Mouse (Mus musculus) T-helper 17 cell (primary cell): ENCODE data around the gene Iqcf5.

Experiments
- in situ Hi-C, 2 experiments: fragments of 300-600 bp; cut with MboI, MseI; formaldehyde crosslinking; loops; 1 replicate in 1 of 2; 2 replicates in 1 of 2; pipeline ENCODE4 v1.15.1; 2025; ENCODE audit warnings: high pct_unique_total_duplicates in 2 of 2

The Iqcf5 gene

GRCm38 (mm10) chr9:106480541-106480940, 33.8 kb upstream of the Iqcf5 start:
- in situ Hi-C loops, result loop anchor here in 1 of 2 experiments (10.0 kb wide), 1 partner anchor 836 kb away; the partner anchor contains the start of gene Pik3r4

GRCm38 (mm10) chr9:106481075-106481474, 33.3 kb upstream of the Iqcf5 start:
- in situ Hi-C loops, result loop anchor here in 1 of 2 experiments (10.0 kb wide), 1 partner anchor 836 kb away; the partner anchor contains the start of gene Pik3r4

DNA sequence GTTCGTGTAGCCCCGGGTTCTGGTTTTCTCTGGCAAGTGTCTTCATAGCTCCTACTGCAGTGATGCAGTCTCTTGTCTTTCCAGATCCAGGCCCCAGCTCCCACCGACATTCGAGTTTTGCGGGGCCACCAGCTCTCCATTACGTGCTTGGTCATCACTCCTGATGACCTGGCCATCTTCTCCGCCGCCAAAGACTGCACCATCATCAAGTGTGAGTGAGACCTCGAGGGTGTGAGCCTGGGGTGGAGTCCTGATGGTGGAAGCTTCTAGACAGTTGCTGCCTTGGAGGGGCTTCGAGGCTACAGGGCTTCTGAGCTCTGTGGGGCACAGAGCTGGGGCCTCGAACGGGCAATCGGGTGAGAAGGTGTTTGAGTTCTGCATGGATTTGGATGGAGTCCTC, 32.7 kb upstream of the Iqcf5 start:
- in situ Hi-C loops, result loop anchor here in 1 of 2 experiments (10.0 kb wide), 1 partner anchor 837 kb away; the partner anchor contains the start of gene Pik3r4

DNA sequence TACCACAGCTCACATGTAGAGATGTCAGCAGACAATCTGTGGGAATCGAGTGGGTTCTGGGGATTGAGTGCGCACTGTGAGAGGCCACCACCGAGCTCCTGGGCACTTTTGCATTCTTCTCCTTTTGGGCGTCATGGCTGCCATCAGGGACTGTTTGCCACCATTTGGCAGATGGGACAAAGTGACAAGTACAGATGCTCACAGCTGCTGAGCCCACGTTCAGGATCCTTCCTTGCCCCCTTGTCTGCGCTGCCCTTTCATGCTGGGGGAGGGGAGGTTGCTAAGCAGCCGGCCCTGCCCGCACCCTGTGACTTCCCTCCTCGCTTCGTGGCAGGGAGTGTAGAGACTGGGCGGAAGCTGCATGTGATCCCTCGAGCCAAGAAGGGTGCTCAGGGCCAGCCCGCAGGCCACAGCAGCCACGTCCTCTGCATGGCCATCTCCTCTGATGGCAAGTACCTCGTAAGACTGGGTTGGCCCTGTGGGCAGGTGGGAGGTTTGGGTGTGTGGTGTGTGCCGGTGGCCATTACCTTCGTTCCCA, 31.7 kb upstream of the Iqcf5 start:
- in situ Hi-C loops, result loop anchor here in 1 of 2 experiments (10.0 kb wide), 1 partner anchor 838 kb away; the partner anchor contains the start of gene Pik3r4

DNA sequence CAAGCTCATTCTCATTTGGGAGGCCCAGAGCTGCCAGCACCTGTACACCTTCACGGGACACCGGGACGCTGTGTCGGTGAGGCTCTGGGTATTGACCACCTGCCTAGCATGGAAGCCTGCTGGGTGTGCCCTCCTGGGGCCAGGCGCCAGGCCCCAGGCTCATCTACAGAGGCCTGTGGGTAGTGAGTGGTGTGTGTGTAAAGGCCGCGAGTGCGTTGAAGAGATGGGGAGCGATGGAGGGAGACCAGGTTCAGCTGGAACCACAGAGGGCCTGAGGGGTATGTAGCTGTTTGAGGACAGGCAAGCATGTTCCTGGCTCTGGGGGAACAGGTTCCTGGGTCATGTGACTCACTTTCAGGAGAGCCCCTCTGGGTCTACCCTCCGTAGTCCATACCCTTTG, 31.2 kb upstream of the Iqcf5 start:
- in situ Hi-C loops, result loop anchor here in 1 of 2 experiments (10.0 kb wide), 1 partner anchor 838 kb away; the partner anchor contains the start of gene Pik3r4

- in situ Hi-C loops, result loop anchor here in 1 of 2 experiments (10.0 kb wide), 1 partner anchor 839 kb away; the partner anchor contains the start of gene Pik3r4
Observed at GRCm38 (mm10) chr9:106483606-106484005, 30.8 kb upstream of the Iqcf5 start.

GRCm38 (mm10) chr9:106485076-106485475, 29.3 kb upstream of the Iqcf5 start:
- in situ Hi-C loops, result loop anchor here in 1 of 2 experiments (10.0 kb wide), 1 partner anchor 840 kb away; the partner anchor contains the start of gene Pik3r4

DNA sequence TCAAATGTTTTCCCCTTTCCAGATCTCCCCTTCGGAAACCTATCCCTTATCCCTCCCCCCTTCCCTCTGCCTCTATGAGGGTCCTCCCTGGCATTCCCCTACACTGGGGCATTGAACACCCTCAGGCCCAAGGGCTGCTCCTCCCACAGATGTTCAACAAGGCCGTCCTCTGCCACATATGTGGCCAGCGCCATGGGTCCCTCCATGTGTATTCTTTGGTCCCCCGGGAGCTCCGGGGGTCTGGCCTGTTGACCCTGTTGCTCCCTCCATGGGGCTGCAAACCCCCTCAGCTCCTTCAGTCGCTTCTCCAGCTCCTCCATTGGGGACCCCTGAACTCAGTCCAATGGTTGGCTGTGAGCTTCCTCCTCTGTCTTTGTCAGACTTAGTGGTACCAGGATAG, 26.8 kb upstream of the Iqcf5 start:
- in situ Hi-C loops, result loop anchor here in 1 of 2 experiments (10.0 kb wide), 1 partner anchor 843 kb away; the partner anchor contains the start of gene Pik3r4

GRCm38 (mm10) chr9:106499667-106500066, 14.7 kb upstream of the Iqcf5 start, which contains the start of gene Iqcf1:
Gene Iqcf1, plus strand, starts transcription at chr9:106499967.
- in situ Hi-C loops, result loop anchor here in 1 of 2 experiments (10.0 kb wide), 1 partner anchor 1055 kb away; no protein-coding TSS in a partner anchor

- in situ Hi-C loops, result loop anchor here in 1 of 2 experiments (10.0 kb wide), 1 partner anchor 1057 kb away; no protein-coding TSS in a partner anchor
Observed at GRCm38 (mm10) chr9:106501846-106502245, 12.5 kb upstream of the Iqcf5 start.

GRCm38 (mm10) chr9:106504246-106504645, 10.1 kb upstream of the Iqcf5 start:
- in situ Hi-C loops, result loop anchor here in 1 of 2 experiments (10.0 kb wide), 1 partner anchor 1059 kb away; no protein-coding TSS in a partner anchor

DNA sequence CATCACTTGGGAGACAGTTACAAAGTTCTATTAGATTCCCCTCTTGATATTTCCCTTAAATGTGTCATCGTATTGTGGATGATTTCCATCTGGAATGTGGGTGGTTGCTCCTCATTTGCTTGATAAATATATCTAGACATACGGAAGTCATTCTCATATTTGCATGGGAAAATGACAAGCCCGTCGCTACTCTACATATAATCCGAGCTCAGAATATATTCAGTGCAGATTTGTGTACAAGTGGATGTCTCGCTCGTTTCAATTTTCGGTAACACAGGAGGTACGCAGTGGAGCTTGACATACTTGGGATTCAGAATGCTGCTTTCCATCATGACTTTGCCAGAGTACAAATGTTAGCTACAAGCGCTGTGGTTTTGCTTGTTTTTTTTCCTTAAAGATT, 5.0 kb upstream of the Iqcf5 start:
- in situ Hi-C loops, result loop anchor here in 1 of 2 experiments (10.0 kb wide), 1 partner anchor 1065 kb away; no protein-coding TSS in a partner anchor

DNA sequence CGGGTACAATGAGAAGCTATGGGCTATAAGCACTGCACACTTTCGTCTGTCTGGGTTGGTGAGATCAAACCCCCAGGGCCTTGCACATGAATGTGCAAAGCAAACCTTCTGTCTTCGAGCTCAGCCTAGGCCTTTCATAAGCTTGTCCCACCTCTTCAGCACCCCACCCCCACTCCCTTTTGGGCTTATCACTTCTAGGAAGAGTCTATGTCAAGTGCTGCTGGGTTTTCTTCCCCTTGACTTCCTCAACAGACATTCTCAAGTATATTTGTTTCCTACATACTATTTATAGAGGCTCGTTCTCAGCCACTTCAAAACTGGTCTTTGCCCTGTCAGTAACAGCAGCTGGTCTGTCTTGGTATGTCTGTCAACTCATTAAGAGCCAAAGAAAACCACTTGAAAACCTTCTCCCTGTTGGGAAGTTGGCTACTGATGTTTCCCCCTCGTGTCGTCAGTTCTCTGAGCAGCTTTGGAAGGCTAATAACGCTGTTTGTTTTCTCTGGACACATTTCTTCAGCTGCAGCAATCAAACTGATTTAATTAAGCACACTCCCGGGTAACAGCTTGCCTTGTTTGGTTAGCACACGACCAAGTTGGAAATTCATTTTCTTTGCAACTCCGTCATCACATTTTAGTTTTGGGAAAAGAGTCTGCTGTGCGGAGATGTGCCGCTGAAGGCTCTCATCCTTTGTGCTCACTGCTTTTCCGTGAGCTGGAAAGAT, 1.5 kb upstream of the Iqcf5 start:
- in situ Hi-C loops, result no loop called here

DNA sequence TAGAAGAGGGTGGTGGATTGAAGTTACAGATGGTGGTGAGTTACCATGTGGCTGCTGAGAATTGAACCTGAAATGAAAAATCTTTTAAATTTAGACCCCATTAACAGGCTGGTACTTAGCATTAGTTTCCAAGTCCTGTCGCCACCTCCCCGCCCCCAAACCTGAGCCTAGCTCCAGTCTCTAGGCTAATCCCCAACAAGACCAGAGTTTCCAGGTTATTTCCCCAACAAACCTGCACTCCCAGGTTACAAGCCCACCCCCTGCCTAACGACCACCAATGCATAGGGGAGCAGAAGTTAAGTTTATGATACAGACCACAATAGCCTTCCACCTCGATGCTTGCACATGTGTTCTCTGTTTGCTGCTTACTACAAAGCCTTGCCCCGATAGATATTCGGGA, 807 bp upstream of the Iqcf5 start:
- in situ Hi-C loops, result no loop called here

- in situ Hi-C loops, result no loop called here
Observed at GRCm38 (mm10) chr9:106519433-106519832, 5.1 kb downstream of the Iqcf5 start.

- in situ Hi-C loops, result no loop called here
Observed at GRCm38 (mm10) chr9:106519909-106520308, 5.5 kb downstream of the Iqcf5 start.

- in situ Hi-C loops, result no loop called here
Observed at GRCm38 (mm10) chr9:106531833-106532232, 17.5 kb downstream of the Iqcf5 start.

- in situ Hi-C loops, result no loop called here
Observed at GRCm38 (mm10) chr9:106534296-106534695, 19.9 kb downstream of the Iqcf5 start.

DNA sequence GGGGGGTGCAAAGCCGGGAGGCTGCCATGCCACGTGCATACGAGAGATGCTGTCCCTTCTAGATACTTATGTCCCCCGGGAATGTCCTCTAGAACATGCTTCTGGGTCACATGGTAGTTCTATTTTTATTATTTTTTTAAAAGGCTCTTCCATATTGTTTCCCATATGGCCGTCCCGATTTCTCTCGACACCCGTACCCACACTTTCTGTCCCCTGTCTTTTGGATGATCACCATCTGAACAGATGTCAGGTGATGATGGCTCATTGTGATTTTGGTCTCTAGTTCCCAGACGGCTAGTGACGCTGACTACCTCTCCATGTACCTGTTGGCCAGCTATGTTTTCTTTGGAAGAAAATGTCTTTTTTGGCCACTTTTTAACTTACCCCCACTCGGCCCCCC, 20.6 kb downstream of the Iqcf5 start:
- in situ Hi-C loops, result no loop called here

- in situ Hi-C loops, result no loop called here
Observed at GRCm38 (mm10) chr9:106561531-106561930, 47.2 kb downstream of the Iqcf5 start, which contains the start of gene Iqcf3. Gene Iqcf3, minus strand, starts transcription at chr9:106561631.

- in situ Hi-C loops, result no loop called here
Observed at GRCm38 (mm10) chr9:106562291-106562690, 47.9 kb downstream of the Iqcf5 start.

DNA sequence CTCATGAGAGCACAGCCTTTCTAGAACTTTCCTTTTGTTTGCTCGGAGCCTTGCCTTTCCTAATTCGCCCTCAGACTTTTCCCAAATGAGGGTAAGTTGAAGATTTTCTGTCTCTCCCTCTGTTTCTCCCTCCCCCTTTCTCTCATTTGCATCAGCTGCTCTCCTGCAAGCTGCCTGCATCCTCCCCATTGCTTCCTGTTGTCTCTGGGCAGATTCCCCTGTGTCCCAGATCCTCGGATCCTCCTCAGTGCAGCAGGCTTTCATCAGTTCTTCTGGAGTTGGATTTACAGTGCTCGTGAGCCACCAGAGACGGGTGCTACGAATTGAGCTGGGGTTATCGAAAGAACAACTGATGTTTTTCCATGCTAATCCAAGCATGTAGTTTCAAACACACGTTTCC, 49.7 kb downstream of the Iqcf5 start:
- in situ Hi-C loops, result no loop called here
